Mouse (Mus musculus) cerebellum, postnatal 25 days (tissue): Measurements from ENCODE around the gene Met.

Source experiments
- DNase-seq, 2 experiments: peaks; one replicate each; pipeline ENCODE4 v3.0.0; 2021; ENCODE audit warnings: mixed read lengths in 2 of 2

The Met gene

GRCm38 (mm10) chr6:17612652-17613051, 149.1 kb downstream of the Met start:
- DNase-seq, result no peak

- no peak for DNase-seq
Observed at GRCm38 (mm10) chr6:17620823-17621222, 157.2 kb downstream of the Met start.

GRCm38 (mm10) chr6:17621436-17621835, 157.8 kb downstream of the Met start:
- no peak for DNase-seq
